Mouse (Mus musculus): ENCODE data around the gene Nt5dc3. TPM values are rescaled to one million over a fixed set of nuclear protein-coding genes. Genes with fewer than 3 reads are reported as not detected.

The Nt5dc3 gene
- polyA plus RNA-seq, 1 experiment from 2014 or later: 1.3 TPM

DNA sequence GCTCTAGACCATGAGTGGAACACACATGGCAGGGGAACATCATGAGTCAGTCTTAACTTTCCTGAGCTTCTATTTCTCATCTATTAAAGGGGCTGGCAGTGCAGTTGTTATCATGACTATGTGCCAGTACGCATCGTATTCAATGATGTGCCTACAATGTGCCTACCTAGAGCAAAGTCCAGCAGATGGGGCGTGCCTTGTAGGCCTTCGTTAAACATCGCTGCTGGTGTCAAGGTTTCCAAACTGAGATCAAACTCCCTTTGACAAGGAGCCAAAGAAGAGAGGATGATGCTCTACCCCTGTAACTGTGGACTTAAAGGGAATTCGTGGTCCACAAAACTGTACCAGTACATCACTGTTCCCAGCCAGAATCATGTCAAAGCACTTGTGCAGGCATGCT is 83.7 kb downstream of the Nt5dc3 start:
- Histone ChIP-seq H3K27ac (ENCODE audit: low read depth, low read length) (no peak overlapping the region), H3K27me3 (replicated peaks; ENCODE audit: control insufficient read depth, insufficient read depth, low read length) (no peaks in the 10 kb centered on the region), H3K4me3 (ENCODE audit: low read depth, low read length) (no peak overlapping the region), H3K9me3 (ENCODE audit: control insufficient read depth, low read length) (no peaks in the 10 kb centered on the region), H3K36me3 (ENCODE audit: control insufficient read depth, insufficient read depth, low read length) (no peaks in the 10 kb centered on the region), H3K4me2 (no peak overlapping the region), H3K9ac (ENCODE audit: low read depth, low read length) (no peak overlapping the region), H3K4me1 (replicated peaks; ENCODE audit: control insufficient read depth, insufficient read depth, low read length) (no peaks in the 10 kb centered on the region)
- no peak for DNase-seq (ENCODE audit: low spot score)
- 82% methylated on average over 6 of the region's 6 CpGs for WGBS
- no peak for ATAC-seq (replicated peaks; ENCODE audit: low FRiP score)

DNA sequence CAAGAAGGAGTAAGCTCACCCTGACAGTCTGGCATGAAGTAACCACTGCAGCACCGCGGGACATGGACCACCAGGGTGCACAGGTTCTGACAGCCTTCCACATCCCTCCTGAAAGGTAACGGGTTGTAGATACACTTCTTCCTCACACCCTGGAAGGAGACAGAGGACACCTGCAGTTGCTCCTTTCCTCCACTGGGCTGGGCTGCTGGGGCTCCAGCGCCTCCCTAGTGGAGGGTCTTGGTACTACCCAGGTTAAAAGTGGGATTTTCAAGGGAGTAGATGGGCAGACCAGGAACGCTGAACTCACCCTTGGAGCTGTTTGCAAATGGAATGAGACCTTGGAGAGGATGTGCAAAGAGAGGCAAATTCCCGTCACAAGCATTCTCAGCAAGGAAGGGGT is 84.6 kb downstream of the Nt5dc3 start:
- DNase-seq (ENCODE audit: low spot score) (no peak), ATAC-seq (replicated peaks; ENCODE audit: low FRiP score) (no peak)
- no peak overlapping the region for H3K4me3 ChIP-seq (ENCODE audit: low read depth, low read length)
- H3K4me2 ChIP-seq: no peak overlapping the region
- no peak overlapping the region for H3K9ac ChIP-seq (ENCODE audit: low read depth, low read length)
- H3K9me3 ChIP-seq (ENCODE audit: control insufficient read depth, low read length): no peaks in the 10 kb centered on the region
- WGBS: 85% methylated on average over 6 of the region's 6 CpGs
- no peaks in the 10 kb centered on the region for H3K36me3 ChIP-seq (ENCODE audit: control insufficient read depth, insufficient read depth, low read length)
- no peak overlapping the region for H3K27ac ChIP-seq (ENCODE audit: low read depth, low read length)
- H3K4me1 ChIP-seq (replicated peaks; ENCODE audit: control insufficient read depth, insufficient read depth, low read length): no peaks in the 10 kb centered on the region
- H3K27me3 ChIP-seq (replicated peaks; ENCODE audit: control insufficient read depth, insufficient read depth, low read length): no peaks in the 10 kb centered on the region

DNA sequence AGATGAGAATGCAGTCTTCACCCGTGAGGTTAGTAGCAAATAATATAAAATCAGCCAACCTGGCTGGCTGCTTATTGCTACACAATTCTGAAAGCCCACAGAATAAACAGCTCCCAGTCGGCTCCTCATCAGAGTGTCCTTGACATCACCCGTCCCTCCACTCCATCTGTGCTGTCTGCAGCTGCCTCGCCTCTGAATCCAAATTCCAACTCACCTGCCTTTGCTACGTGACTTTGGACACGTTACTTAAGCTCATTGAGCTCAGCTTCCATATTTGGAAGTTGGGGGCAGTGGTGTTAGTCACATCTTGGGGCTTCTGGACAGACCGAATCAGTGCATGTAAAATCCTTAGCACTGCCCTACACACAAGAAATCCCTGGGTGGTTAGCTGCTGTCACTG is 93.3 kb downstream of the Nt5dc3 start:
- Histone ChIP-seq H3K36me3 (ENCODE audit: control insufficient read depth, insufficient read depth, low read length) (no peaks in the 10 kb centered on the region), H3K27ac (ENCODE audit: low read depth, low read length) (no peak overlapping the region), H3K9ac (ENCODE audit: low read depth, low read length) (no peak overlapping the region), H3K4me2 (no peak overlapping the region), H3K4me1 (replicated peaks; ENCODE audit: control insufficient read depth, insufficient read depth, low read length) (no peaks in the 10 kb centered on the region), H3K27me3 (replicated peaks; ENCODE audit: control insufficient read depth, insufficient read depth, low read length) (no peaks in the 10 kb centered on the region), H3K9me3 (ENCODE audit: control insufficient read depth, low read length) (no peaks in the 10 kb centered on the region), H3K4me3 (ENCODE audit: low read depth, low read length) (no peak overlapping the region)
- 69% methylated on average over 7 of the region's 7 CpGs for WGBS
- ATAC-seq (replicated peaks; ENCODE audit: low FRiP score) (no peak), DNase-seq (ENCODE audit: low spot score) (no peak)

DNA sequence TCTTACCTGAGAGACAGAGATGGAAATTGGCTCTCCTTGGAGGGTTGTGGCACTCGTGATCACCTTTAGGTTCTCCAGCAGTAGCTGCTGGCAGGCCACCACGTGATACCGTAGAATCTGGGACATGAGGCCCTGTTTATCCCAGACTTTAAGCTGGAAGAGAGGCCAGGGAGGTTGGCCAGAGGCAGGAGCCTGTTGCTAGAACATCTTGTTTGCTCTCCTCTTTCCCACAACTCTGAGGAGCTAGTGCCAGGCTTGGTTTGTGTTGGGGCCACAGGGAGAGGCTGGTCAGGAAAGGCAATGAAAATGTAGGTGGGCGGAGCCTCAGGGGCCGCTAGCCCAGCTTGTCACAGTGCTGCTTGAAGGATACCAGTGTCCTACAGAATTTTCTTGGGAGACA is 93.8 kb downstream of the Nt5dc3 start:
- H3K4me1 ChIP-seq (replicated peaks; ENCODE audit: control insufficient read depth, insufficient read depth, low read length): no peaks in the 10 kb centered on the region
- H3K9me3 ChIP-seq (ENCODE audit: control insufficient read depth, low read length): no peaks in the 10 kb centered on the region
- H3K4me2 ChIP-seq: no peak overlapping the region
- ATAC-seq (replicated peaks; ENCODE audit: low FRiP score) (no peak), DNase-seq (ENCODE audit: low spot score) (no peak)
- 65% methylated on average over 5 of the region's 5 CpGs for WGBS
- no peak overlapping the region for H3K9ac ChIP-seq (ENCODE audit: low read depth, low read length)
- H3K4me3 ChIP-seq (ENCODE audit: low read depth, low read length): no peak overlapping the region
- H3K36me3 ChIP-seq (ENCODE audit: control insufficient read depth, insufficient read depth, low read length): no peaks in the 10 kb centered on the region
- no peak overlapping the region for H3K27ac ChIP-seq (ENCODE audit: low read depth, low read length)
- no peaks in the 10 kb centered on the region for H3K27me3 ChIP-seq (replicated peaks; ENCODE audit: control insufficient read depth, insufficient read depth, low read length)

DNA sequence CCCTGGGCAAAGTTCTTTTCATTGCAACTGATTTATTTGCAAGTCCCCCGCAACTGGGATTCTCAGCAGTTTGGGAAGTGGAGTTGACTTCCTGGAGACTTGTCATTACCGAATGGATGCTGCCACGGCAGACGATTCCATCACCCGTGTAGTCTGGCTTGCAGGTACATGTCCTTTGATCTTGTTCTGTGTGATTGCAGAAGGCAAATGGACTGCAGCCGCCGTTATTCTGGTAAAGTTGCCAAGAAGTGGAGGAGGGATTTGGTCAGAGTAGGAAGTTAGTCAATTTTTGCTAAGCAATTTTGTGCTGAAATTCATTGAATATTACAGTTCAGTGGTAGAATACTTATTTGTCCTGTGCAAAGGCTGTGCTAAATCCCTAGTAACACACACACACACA is 99.9 kb downstream of the Nt5dc3 start:
- Histone ChIP-seq H3K36me3 (ENCODE audit: control insufficient read depth, insufficient read depth, low read length) (no peaks in the 10 kb centered on the region), H3K9me3 (ENCODE audit: control insufficient read depth, low read length) (no peaks in the 10 kb centered on the region), H3K27me3 (replicated peaks; ENCODE audit: control insufficient read depth, insufficient read depth, low read length) (no peaks in the 10 kb centered on the region), H3K27ac (ENCODE audit: low read depth, low read length) (no peak overlapping the region), H3K4me1 (replicated peaks; ENCODE audit: control insufficient read depth, insufficient read depth, low read length) (no peaks in the 10 kb centered on the region), H3K4me3 (ENCODE audit: low read depth, low read length) (no peak overlapping the region), H3K9ac (ENCODE audit: low read depth, low read length) (no peak overlapping the region), H3K4me2 (no peak overlapping the region)
- 82% methylated on average over 7 of the region's 7 CpGs for WGBS
- DNase-seq (ENCODE audit: low spot score) (no peak), ATAC-seq (replicated peaks; ENCODE audit: low FRiP score) (no peak)

DNA sequence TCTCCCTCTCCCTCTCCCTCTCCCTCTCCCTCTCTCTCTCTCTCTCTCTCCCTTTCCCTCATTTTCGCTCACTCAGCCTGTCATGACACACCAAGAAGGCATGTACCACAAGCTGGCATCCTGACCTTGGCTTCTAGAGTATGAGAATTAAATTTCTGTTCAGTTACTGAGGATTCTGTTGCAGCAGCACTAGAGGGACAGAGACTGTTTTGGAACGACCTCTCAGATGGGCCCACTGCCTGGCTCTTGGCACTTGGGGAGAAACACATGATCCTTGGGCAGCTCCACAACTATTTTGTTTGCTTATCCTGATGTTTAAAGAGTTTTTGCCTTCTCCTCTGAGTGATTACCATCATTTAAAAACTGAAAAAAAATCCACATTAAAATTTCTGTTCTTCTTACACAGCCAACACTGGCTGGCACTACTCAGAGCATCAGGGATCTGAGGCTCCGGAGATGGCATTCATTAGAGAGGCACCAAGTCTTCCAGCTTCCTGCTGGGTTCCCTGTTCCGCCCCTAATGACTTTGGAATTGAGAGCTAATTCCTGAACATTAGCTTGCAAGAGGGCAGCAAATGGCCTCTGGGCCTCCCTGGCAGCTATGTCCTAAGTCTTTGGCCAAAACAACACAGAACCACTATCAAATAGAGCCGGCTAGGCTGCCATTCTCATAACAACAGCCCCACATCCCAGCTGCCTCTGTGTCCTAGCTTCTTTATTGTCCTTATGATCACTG is 101.4 kb downstream of the Nt5dc3 start:
- H3K9ac ChIP-seq (ENCODE audit: low read depth, low read length): no peak overlapping the region
- H3K4me3 ChIP-seq (ENCODE audit: low read depth, low read length): no peak overlapping the region
- H3K27ac ChIP-seq (ENCODE audit: low read depth, low read length): no peak overlapping the region
- H3K36me3 ChIP-seq (ENCODE audit: control insufficient read depth, insufficient read depth, low read length): no peaks in the 10 kb centered on the region
- no peaks in the 10 kb centered on the region for H3K9me3 ChIP-seq (ENCODE audit: control insufficient read depth, low read length)
- DNase-seq (ENCODE audit: low spot score) (no peak), ATAC-seq (replicated peaks; ENCODE audit: low FRiP score) (no peak)
- no peaks in the 10 kb centered on the region for H3K27me3 ChIP-seq (replicated peaks; ENCODE audit: control insufficient read depth, insufficient read depth, low read length)
- 56% methylated on average over 5 of the region's 5 CpGs for WGBS
- no peaks in the 10 kb centered on the region for H3K4me1 ChIP-seq (replicated peaks; ENCODE audit: control insufficient read depth, insufficient read depth, low read length)
- no peak overlapping the region for H3K4me2 ChIP-seq

DNA sequence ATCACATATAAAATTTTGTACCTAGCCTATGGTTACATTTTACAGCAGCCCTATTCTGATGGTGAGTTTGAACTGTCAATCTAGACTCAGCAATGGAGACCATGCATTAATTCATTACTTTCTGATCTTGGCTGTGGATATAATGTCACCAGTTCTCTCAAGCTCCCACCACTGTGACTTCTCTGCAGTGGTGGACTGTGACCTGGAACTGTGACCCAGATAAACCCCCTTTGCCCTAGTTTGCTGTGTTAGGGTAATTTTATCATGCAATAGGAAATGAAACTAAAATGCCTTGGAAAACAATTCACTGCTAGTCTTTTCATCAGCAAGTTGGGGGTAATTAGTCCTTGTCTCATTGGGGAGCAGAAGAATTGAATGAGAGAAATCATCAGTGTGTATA is 102.6 kb downstream of the Nt5dc3 start:
- ATAC-seq (replicated peaks; ENCODE audit: low FRiP score) (no peak), DNase-seq (ENCODE audit: low spot score) (no peak)
- Histone ChIP-seq H3K4me3 (ENCODE audit: low read depth, low read length) (no peak overlapping the region), H3K27me3 (replicated peaks; ENCODE audit: control insufficient read depth, insufficient read depth, low read length) (no peaks in the 10 kb centered on the region), H3K4me1 (replicated peaks; ENCODE audit: control insufficient read depth, insufficient read depth, low read length) (no peaks in the 10 kb centered on the region), H3K4me2 (no peak overlapping the region), H3K9me3 (ENCODE audit: control insufficient read depth, low read length) (no peaks in the 10 kb centered on the region), H3K36me3 (ENCODE audit: control insufficient read depth, insufficient read depth, low read length) (no peaks in the 10 kb centered on the region), H3K27ac (ENCODE audit: low read depth, low read length) (no peak overlapping the region), H3K9ac (ENCODE audit: low read depth, low read length) (no peak overlapping the region)

DNA sequence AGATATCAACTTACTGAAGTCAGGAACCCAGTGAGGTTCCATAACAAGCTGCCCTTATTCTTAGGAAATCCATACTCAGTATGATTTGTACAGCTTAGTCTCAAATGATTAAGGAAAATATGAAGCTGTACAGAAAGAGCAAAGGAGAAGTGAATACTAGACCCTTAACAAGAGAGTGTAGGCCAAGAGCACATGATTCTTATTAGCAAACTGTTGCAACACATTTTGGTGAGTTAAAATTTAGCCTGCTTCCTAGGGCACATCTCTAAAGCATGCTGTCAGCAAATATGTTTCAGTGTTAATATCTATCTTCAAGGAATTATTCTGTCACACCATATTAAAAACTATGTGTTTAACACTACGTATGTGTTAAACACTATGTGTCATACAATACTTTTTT is 107.6 kb downstream of the Nt5dc3 start:
- Histone ChIP-seq H3K4me2 (no peak overlapping the region), H3K27ac (ENCODE audit: low read depth, low read length) (no peak overlapping the region), H3K4me1 (replicated peaks; ENCODE audit: control insufficient read depth, insufficient read depth, low read length) (no peaks in the 10 kb centered on the region), H3K4me3 (ENCODE audit: low read depth, low read length) (no peak overlapping the region), H3K9ac (ENCODE audit: low read depth, low read length) (no peak overlapping the region), H3K9me3 (ENCODE audit: control insufficient read depth, low read length) (no peaks in the 10 kb centered on the region), H3K36me3 (ENCODE audit: control insufficient read depth, insufficient read depth, low read length) (no peaks in the 10 kb centered on the region), H3K27me3 (replicated peaks; ENCODE audit: control insufficient read depth, insufficient read depth, low read length) (no peaks in the 10 kb centered on the region)
- ATAC-seq (replicated peaks; ENCODE audit: low FRiP score) (no peak), DNase-seq (ENCODE audit: low spot score) (no peak)
- WGBS: 94% methylated on average over 1 of the region's 1 CpGs
